Mouse (Mus musculus) E14TG2a.4 (cell line): ENCODE data around the gene Rpl29.

Experiments
- H3K27me3 ChIP-seq: 2 replicates; pipeline ENCODE4 v1.6.1; 2014; ENCODE audit warnings: low read length, control low read depth; ENCODE audit not compliant: insufficient read depth
- H3K36me3 ChIP-seq: 2 replicates; pipeline ENCODE4 v1.6.1; 2014; ENCODE audit warnings: low read length, control low read depth; ENCODE audit not compliant: insufficient read depth
- H3K4me1 ChIP-seq: replicated peaks from 2 replicates; pipeline ENCODE4 v1.6.1; 2014; ENCODE audit warnings: low read depth, low read length, control low read depth
- H3K4me3 ChIP-seq: replicated peaks from 2 replicates; pipeline ENCODE4 v1.5.1; 2014; ENCODE audit warnings: mild to moderate bottlenecking, low read length
- H3K9me3 ChIP-seq: 2 replicates; pipeline ENCODE4 v1.6.1; 2014; ENCODE audit warnings: low read length, control low read depth
- CTCF ChIP-seq: conservative IDR thresholded peaks from 2 replicates; pipeline ENCODE4 v1.5.1; 2014; ENCODE audit warnings: low read length
- NANOG ChIP-seq: IDR thresholded peaks from 2 replicates; pipeline ENCODE4 v1.6.1; 2014; ENCODE audit warnings: borderline replicate concordance, low read length, mixed read lengths
- POU5F1 ChIP-seq: IDR thresholded peaks from 2 replicates; pipeline ENCODE4 v1.6.1; 2014; ENCODE audit warnings: low read length, borderline replicate concordance

Gene Rpl29

DNA sequence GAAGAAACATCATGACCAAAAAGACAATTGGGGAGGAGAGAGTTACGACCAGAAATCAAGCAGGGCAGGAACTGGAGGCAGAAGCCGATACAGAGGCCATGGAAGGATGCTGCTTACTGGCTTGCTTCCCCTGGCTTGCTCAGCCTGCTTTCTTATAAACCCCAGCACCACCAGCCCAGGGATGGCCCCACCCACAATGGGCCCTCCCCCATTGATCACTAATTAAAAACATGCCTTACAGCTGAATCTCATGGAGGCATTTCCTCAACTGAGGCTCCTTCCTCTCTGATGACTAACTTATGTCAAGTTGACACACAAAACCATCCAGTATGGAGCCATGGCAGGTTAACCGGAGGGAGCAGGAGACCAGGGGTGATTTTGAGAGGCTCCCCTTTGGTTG, 29.4 kb upstream of the Rpl29 start:
- H3K9me3 ChIP-seq = no peaks in the 10 kb centered on the region
- no peaks in the 10 kb centered on the region for H3K4me1 ChIP-seq
- H3K4me3 ChIP-seq = no peak overlapping the region
- no peaks in the 10 kb centered on the region for H3K36me3 ChIP-seq
- TF ChIP-seq CTCF = no peak
- TF ChIP-seq POU5F1 = no peak
- no peak for TF ChIP-seq NANOG
- peaks cover 10% of the 10 kb centered on the region; the same call in 1 of the 2 replicates for H3K27me3 ChIP-seq

DNA sequence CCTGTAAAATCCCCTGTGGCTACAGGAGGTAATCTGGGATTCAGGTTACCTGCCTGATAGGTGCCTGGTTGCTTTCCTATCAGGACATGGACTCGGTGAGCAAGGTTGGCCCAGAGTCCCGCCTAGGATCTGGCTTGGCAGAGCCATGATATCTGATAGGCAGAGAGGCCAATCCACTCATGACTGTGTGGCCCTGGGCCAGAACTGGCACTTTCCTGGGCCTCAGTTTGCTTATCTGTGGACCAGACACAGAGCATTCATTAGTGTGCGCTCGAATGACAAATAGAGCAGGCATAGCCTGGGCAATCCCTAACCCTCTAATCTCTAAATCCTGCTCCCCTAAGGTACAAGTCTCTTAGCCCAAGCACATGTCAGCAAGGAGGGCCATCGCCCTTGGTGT, 27.1 kb upstream of the Rpl29 start:
- H3K4me3 ChIP-seq = no peak overlapping the region
- no peaks in the 10 kb centered on the region for H3K36me3 ChIP-seq
- TF ChIP-seq NANOG (no peak), CTCF (no peak), POU5F1 (no peak)
- H3K4me1 ChIP-seq = peaks cover 4% of the 10 kb centered on the region; the same call in 1 of the 2 replicates
- no peaks in the 10 kb centered on the region for H3K9me3 ChIP-seq
- H3K27me3 ChIP-seq = peaks cover 18% of the 10 kb centered on the region

DNA sequence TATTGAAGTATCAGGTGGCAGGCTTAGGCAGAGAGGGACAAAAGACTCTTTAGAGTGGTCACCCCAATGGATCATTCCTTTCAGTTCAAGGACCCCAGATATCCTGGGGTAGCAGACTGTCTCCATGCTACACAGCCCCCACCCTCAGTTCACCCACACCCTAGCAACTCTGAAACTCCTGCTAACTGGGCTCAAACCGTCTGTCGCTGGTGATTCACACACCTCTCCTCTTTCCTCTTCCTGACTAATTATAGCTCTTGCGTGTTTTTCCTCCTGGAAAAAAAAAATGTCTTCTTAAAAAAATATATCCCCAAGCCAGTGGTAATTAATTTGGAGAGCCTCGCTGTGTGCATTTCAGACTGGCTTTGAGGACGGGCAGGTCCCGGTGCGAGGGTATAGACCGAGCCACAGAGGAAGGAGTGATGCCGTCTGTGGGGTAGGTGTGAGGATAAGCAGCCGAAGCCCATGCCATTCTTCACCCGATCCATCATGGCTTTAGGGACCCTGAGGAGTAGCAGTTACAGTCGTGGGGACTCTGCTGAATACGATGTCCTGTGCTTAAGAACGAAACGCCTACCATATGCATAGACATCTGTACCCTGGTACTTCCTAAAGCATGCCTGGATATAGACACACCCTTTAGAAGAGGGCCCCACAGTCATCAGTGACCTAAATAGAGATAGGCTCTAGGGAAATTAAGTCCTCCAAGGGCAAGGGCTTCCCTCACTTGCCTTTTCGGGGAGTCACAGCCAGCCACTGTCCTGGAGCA, 26.5 kb upstream of the Rpl29 start:
- Histone ChIP-seq H3K27me3 (peaks cover 18% of the 10 kb centered on the region), H3K4me1 (peaks cover 4% of the 10 kb centered on the region; the same call in 1 of the 2 replicates), H3K36me3 (no peaks in the 10 kb centered on the region), H3K4me3 (no peak overlapping the region), H3K9me3 (no peaks in the 10 kb centered on the region)
- TF ChIP-seq NANOG = no peak
- no peak for TF ChIP-seq POU5F1
- no peak for TF ChIP-seq CTCF

DNA sequence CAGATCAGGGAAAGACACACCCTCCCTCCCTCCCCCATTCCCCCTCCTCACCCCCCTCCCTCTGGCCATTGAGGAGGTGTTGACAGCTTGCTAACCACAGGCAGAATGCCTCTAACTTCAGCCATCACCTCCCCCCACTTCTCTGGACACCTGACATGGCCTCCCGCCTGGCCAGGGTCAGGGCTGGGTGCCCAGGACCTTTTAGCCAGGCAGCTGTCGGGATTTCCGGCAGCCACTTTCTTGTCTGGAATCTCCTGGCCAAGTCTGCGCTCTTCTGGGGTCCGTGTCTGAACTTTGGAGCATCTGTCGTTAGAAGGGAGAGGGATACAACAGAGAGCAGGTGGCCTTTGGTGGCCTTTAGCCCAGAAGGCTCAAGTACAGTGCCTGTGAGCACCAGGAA, 24.0 kb upstream of the Rpl29 start:
- no peak overlapping the region for H3K4me3 ChIP-seq
- H3K4me1 ChIP-seq = peaks cover 4% of the 10 kb centered on the region; the same call in 1 of the 2 replicates
- no peaks in the 10 kb centered on the region for H3K9me3 ChIP-seq
- no peaks in the 10 kb centered on the region for H3K36me3 ChIP-seq
- TF ChIP-seq POU5F1 (no peak), NANOG (no peak), CTCF (no peak)
- peaks cover 22% of the 10 kb centered on the region for H3K27me3 ChIP-seq

DNA sequence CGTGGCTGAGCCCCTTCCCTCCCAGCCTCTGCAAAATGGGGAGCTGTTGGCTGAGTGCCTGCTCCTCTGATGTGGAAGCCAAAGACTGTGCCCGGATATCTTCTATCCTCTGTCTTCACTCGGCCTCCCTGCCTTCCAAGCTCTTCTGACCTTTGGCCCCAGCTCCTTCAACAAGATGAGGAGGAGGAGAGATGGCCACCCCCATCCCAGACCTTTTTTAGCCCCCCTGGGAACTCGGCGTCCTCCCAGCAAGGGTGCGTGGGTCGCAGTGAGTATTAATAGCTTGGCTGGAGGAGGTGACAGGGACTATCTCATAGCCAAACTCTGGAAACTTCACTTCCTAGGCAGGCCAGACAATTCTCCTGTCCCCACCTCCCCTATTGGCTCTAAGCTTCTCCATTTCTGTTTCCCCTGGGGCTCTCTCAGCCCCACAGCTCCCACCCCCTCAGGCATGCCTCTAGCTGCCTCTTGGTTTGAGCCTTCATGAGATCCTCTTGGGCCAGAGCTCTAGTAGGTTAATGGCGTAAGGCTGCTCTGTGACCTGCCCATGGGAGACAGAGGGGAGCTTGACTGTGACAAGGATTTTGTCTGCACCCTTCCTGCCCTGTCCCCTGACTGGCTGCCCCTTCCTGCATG, 22.7 kb upstream of the Rpl29 start:
- TF ChIP-seq POU5F1 (no peak), CTCF (no peak), NANOG (no peak)
- no peak overlapping the region for H3K4me3 ChIP-seq
- H3K27me3 ChIP-seq = peaks cover 23% of the 10 kb centered on the region
- H3K9me3 ChIP-seq = no peaks in the 10 kb centered on the region
- H3K4me1 ChIP-seq = peaks cover 4% of the 10 kb centered on the region; the same call in 1 of the 2 replicates
- no peaks in the 10 kb centered on the region for H3K36me3 ChIP-seq

DNA sequence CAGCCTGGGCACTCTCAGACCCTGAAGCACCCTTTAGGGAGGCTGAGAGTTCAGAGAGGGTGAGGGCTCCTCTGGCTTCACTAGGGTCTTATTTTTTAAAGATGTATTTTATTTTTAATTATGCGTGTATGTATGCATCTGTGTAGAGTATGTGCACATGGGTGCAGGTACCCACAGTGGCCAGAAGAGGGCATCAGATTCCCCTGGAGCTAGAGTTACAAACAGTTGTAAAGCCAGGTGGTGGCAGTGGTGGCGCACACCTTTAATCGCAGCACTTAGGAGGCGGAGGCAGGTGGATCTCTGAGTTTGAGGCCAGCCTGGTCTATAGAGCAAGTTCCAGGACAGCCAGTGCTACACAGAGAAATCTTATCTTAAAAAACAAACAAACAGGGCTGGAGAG, 20.2 kb upstream of the Rpl29 start:
- TF ChIP-seq CTCF (peak; percentile 38; the same call in 1 of the 2 replicates), NANOG (no peak)
- peaks cover 18% of the 10 kb centered on the region for H3K27me3 ChIP-seq
- no peaks in the 10 kb centered on the region for H3K36me3 ChIP-seq
- no peak overlapping the region for H3K4me3 ChIP-seq
- peaks cover 4% of the 10 kb centered on the region; the same call in 1 of the 2 replicates for H3K4me1 ChIP-seq
- H3K9me3 ChIP-seq = no peaks in the 10 kb centered on the region

DNA sequence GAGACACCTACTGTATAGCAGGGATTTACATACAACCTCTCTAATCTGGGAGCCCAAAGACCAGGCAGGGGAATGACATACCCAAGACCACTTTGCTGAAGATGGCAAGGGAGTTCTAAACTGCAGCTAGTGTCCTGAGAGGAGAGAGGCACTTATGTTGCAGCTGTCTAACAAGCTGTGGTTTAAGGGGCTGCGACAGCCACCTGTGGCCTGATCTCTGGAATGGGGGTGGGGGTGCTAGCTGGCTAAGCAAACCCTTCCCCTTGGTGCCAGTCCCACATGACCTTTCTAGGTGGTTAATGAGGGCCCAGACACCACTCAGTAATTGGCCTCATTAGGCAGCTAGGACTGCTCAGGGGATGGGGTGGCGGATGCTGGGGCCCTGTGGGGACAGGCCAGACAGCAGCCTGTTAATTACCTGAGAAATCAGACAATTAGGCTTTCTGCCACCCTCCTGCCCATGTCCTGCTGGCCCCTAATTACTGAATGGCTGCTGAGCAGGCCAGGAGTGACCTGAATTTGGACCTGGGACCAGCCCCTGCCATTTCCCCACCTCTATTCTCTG, 19.1 kb upstream of the Rpl29 start:
- Histone ChIP-seq H3K27me3 (peaks cover 20% of the 10 kb centered on the region), H3K4me1 (peaks cover 4% of the 10 kb centered on the region; the same call in 1 of the 2 replicates), H3K36me3 (no peaks in the 10 kb centered on the region), H3K4me3 (no peak overlapping the region), H3K9me3 (no peaks in the 10 kb centered on the region)
- TF ChIP-seq NANOG (no peak), POU5F1 (no peak), CTCF (no peak)

DNA sequence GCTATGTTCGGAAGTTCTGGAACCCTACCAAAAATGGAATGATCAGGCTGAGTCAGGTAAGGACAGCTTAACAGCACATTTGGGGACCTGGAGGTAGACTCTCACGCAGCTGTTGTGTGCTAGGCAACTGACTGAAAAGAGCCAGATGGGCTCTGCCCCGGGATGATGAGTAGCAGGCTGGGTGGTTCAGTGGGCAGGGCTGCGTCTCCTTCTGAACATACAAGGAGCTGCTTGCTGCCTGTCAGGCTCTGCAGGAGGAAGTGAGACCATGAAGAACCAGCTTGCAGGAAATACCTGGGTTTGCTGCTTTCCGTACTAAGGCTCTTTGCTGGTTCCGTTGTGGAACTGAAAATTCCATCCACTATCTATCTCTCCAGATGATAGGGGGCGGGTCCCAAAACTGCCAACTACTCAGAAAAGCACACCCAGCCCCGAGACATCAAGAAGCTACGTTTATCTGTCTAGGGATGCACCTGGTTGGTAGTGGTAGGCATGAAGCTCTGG, 18.1 kb upstream of the Rpl29 start:
- TF ChIP-seq POU5F1 (no peak), NANOG (no peak), CTCF (no peak)
- no peak overlapping the region for H3K4me3 ChIP-seq
- peaks cover 18% of the 10 kb centered on the region for H3K27me3 ChIP-seq
- H3K4me1 ChIP-seq = no peaks in the 10 kb centered on the region
- no peaks in the 10 kb centered on the region for H3K9me3 ChIP-seq
- H3K36me3 ChIP-seq = no peaks in the 10 kb centered on the region
